Mouse (Mus musculus): ENCODE measurements around the gene Cpd. TPM values are rescaled to one million over a fixed set of nuclear protein-coding genes. Genes with fewer than 3 reads are reported as not detected.

The Cpd gene
- polyA plus RNA-seq, 1 experiment from 2014 or later, result 23.4 TPM

- H3K9ac ChIP-seq (ENCODE audit: low read length), result no peak overlapping the region
- H3K36me3 ChIP-seq (ENCODE audit: control insufficient read depth, insufficient read depth, low read length), result no peaks in the 10 kb centered on the region
- H3K4me2 ChIP-seq (ENCODE audit: low read length), result no peak overlapping the region
- no peak overlapping the region for H3K27ac ChIP-seq (replicated peaks in 1 of 2; ENCODE audit: control insufficient read depth in 1 of 2, insufficient read depth in 1 of 2, low read depth in 2 of 2, low read length in 2 of 2)
- H3K4me3 ChIP-seq (ENCODE audit: control insufficient read depth in 1 of 2, insufficient read depth in 1 of 2, low read depth in 1 of 2, low read length in 2 of 2), result no peak overlapping the region
- no peaks in the 10 kb centered on the region for H3K27me3 ChIP-seq (ENCODE audit: control insufficient read depth, insufficient read depth, low read length)
- H3K9me3 ChIP-seq (ENCODE audit: control insufficient read depth, low read length), result no peaks in the 10 kb centered on the region
- WGBS, result 69% methylated on average over 5 of the region's 5 CpGs
- no peak for ATAC-seq (ENCODE audit: insufficient number of reproducible peaks, insufficient read depth, low FRiP score, low read depth)
- peaks cover 8 to 23% of the 10 kb centered on the region in 2 experiments; a peak in 3 of 4 replicates for H3K4me1 ChIP-seq (ENCODE audit: control insufficient read depth in 2 of 2, insufficient read depth in 2 of 2, low read length in 2 of 2)
Measured at GRCm38 (mm10) chr11:76848081-76848480, 1.3 kb upstream of the Cpd start.

DNA sequence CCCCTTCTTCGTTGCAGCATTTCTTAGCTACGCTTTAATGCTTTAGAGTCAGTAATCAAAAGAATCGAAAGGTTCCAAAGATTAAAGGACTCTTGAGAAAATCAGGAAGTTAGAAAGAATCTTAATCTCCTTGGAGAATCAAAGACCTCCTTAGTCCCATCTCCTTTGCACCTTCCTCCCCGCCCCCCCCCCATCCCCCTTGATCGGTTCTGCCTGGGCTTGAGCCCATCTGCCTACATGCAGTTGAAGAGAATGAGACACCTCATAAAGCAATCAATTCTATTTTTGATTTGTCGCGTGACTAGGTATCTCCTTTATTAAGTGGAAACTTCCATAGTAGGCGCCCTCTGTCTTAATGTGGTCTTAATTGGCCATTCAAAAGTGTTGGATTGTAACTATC lies 536 bp upstream of the Cpd start:
- WGBS, result 16% methylated on average over 8 of the region's 8 CpGs
- Histone ChIP-seq H3K4me1 (ENCODE audit: control insufficient read depth in 2 of 2, insufficient read depth in 2 of 2, low read length in 2 of 2) (peaks cover 8 to 26% of the 10 kb centered on the region in 2 experiments; a peak in 3 of 4 replicates), H3K27me3 (ENCODE audit: control insufficient read depth, insufficient read depth, low read length) (no peaks in the 10 kb centered on the region), H3K9ac (ENCODE audit: low read length) (peak overlapping the region; percentile 92), H3K4me3 (ENCODE audit: control insufficient read depth in 1 of 2, insufficient read depth in 1 of 2, low read depth in 1 of 2, low read length in 2 of 2) (peak overlapping the region; percentile 90 to 98; a peak in 3 of 4 replicates), H3K27ac (replicated peaks in 1 of 2; ENCODE audit: control insufficient read depth in 1 of 2, insufficient read depth in 1 of 2, low read depth in 2 of 2, low read length in 2 of 2) (peak overlapping the region; percentile 47 to 92; a peak in 3 of 4 replicates), H3K4me2 (ENCODE audit: low read length) (peak overlapping the region; percentile 86), H3K9me3 (ENCODE audit: control insufficient read depth, low read length) (no peaks in the 10 kb centered on the region), H3K36me3 (ENCODE audit: control insufficient read depth, insufficient read depth, low read length) (no peaks in the 10 kb centered on the region)
- ATAC-seq (ENCODE audit: insufficient number of reproducible peaks, insufficient read depth, low FRiP score, low read depth), result no peak

DNA sequence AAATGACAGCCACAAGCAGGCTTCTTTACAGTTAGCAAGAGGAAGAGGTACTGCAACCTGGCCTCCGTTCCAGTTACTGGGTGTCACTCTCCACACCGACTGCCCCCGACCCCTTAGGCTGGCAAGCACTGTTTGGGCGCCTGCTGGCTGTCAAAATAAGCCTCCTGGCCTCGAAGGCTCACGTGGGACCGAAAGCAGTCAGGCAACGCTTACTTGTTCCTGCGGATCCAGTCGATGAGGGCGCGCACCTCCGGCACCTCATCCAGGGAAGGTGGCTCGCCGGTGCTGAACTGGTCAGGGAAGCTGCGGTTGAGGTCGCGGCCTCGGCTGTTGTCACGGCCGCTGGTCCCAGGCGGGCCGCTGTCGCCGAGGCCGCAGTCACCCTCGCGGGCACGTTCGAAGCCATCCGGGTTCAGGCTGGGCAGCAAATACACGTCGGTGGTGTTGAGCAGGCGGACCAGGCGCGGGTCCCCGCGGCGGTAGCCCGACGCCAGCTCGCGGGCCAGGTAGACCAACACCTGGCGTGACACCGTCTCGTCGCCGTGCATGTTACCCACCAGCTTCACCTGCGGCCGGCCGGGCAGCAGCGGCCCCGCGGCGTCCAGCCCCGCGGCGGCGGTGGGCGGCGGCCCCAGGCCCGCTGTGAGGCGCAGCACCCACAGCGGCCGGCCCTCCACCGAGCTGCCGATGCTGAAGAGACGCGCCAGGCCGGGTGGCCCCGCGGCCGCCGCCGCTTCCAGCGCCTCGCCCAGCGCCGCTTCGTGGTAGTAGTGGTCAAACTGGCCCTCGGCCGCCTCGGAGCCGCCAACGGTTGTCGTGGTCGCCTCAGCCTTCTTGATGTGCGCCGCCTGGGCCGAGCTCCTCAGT lies 574 bp downstream of the Cpd start:
- WGBS, result under 1% methylated on average over 81 of the region's 90 CpGs
- Histone ChIP-seq H3K36me3 (ENCODE audit: control insufficient read depth, insufficient read depth, low read length) (no peaks in the 10 kb centered on the region), H3K27me3 (ENCODE audit: control insufficient read depth, insufficient read depth, low read length) (no peaks in the 10 kb centered on the region), H3K4me1 (ENCODE audit: control insufficient read depth in 2 of 2, insufficient read depth in 2 of 2, low read length in 2 of 2) (peaks cover 8 to 36% of the 10 kb centered on the region in 2 experiments; a peak in 3 of 4 replicates), H3K4me2 (ENCODE audit: low read length) (peak overlapping the region; percentile 86), H3K4me3 (ENCODE audit: control insufficient read depth in 1 of 2, insufficient read depth in 1 of 2, low read depth in 1 of 2, low read length in 2 of 2) (peak overlapping the region; percentile 90 to 98), H3K9ac (ENCODE audit: low read length) (peak overlapping the region; percentile 92), H3K27ac (replicated peaks in 1 of 2; ENCODE audit: control insufficient read depth in 1 of 2, insufficient read depth in 1 of 2, low read depth in 2 of 2, low read length in 2 of 2) (peak overlapping the region; percentile 88 to 92), H3K9me3 (ENCODE audit: control insufficient read depth, low read length) (no peaks in the 10 kb centered on the region)
- no peak; the same call in 1 of the 2 replicates for ATAC-seq (ENCODE audit: insufficient number of reproducible peaks, insufficient read depth, low FRiP score, low read depth)

DNA sequence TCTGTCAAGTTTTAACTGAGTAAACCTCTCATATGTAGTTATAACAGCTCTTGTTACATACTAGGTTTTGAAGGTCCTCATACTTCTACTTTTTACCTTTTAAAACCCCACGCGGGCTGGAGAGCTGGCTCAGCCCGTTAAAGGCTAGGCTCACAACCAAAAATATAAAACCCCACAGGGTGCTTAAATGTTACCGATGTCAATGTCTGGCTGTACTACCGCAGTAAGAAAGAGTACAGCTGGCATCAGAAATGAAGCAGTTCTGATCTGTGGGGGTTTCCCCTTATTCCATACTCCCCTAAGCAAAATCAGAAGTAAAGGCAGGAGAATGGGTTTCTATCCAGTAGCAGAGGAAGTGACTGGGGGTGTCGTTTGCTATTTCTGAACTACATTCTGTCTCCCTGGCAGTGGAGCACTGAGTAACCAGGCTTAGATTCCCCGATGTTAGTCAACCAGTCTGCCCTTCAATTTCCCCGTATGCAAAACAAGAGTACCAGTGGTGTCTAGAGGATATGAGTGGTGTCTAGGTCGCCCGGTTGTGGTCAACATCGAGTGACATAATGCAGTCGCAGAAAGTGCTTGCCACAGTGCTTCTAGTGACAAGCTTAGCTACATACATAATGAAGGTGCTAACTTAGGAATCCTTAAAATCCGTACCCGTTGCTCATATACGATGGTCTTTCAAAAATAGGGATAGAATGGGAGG lies 1.4 kb downstream of the Cpd start:
- Histone ChIP-seq H3K9ac (ENCODE audit: low read length) (peak overlapping the region; percentile 92), H3K9me3 (ENCODE audit: control insufficient read depth, low read length) (no peaks in the 10 kb centered on the region), H3K4me2 (ENCODE audit: low read length) (peak overlapping the region; percentile 86), H3K4me1 (ENCODE audit: control insufficient read depth in 2 of 2, insufficient read depth in 2 of 2, low read length in 2 of 2) (peaks cover 8 to 36% of the 10 kb centered on the region in 2 experiments; a peak in 3 of 4 replicates), H3K36me3 (ENCODE audit: control insufficient read depth, insufficient read depth, low read length) (no peaks in the 10 kb centered on the region), H3K4me3 (ENCODE audit: control insufficient read depth in 1 of 2, insufficient read depth in 1 of 2, low read depth in 1 of 2, low read length in 2 of 2) (peak overlapping the region; percentile 90 to 98), H3K27ac (replicated peaks in 1 of 2; ENCODE audit: control insufficient read depth in 1 of 2, insufficient read depth in 1 of 2, low read depth in 2 of 2, low read length in 2 of 2) (no peak overlapping the region), H3K27me3 (ENCODE audit: control insufficient read depth, insufficient read depth, low read length) (no peaks in the 10 kb centered on the region)
- no peak for ATAC-seq (ENCODE audit: insufficient number of reproducible peaks, insufficient read depth, low FRiP score, low read depth)
- WGBS, result 18% methylated on average over 15 of the region's 15 CpGs

GRCm38 (mm10) chr11:76838573-76838972 lies 8.2 kb downstream of the Cpd start:
- Histone ChIP-seq H3K4me2 (ENCODE audit: low read length) (no peak overlapping the region), H3K4me1 (ENCODE audit: control insufficient read depth in 2 of 2, insufficient read depth in 2 of 2, low read length in 2 of 2) (peaks cover 4 to 29% of the 10 kb centered on the region in 2 experiments), H3K27ac (replicated peaks in 1 of 2; ENCODE audit: control insufficient read depth in 1 of 2, insufficient read depth in 1 of 2, low read depth in 2 of 2, low read length in 2 of 2) (no peak overlapping the region), H3K36me3 (ENCODE audit: control insufficient read depth, insufficient read depth, low read length) (peaks cover 13% of the 10 kb centered on the region), H3K9ac (ENCODE audit: low read length) (no peak overlapping the region), H3K27me3 (ENCODE audit: control insufficient read depth, insufficient read depth, low read length) (no peaks in the 10 kb centered on the region), H3K9me3 (ENCODE audit: control insufficient read depth, low read length) (no peaks in the 10 kb centered on the region), H3K4me3 (ENCODE audit: control insufficient read depth in 1 of 2, insufficient read depth in 1 of 2, low read depth in 1 of 2, low read length in 2 of 2) (no peak overlapping the region)
- ATAC-seq (ENCODE audit: insufficient number of reproducible peaks, insufficient read depth, low FRiP score, low read depth), result no peak
- WGBS, result 25% methylated on average over 4 of the region's 4 CpGs

GRCm38 (mm10) chr11:76836317-76836716 lies 10.5 kb downstream of the Cpd start:
- H3K4me2 ChIP-seq (ENCODE audit: low read length), result no peak overlapping the region
- no peak for ATAC-seq (ENCODE audit: insufficient number of reproducible peaks, insufficient read depth, low FRiP score, low read depth)
- no peak overlapping the region for H3K4me3 ChIP-seq (ENCODE audit: control insufficient read depth in 1 of 2, insufficient read depth in 1 of 2, low read depth in 1 of 2, low read length in 2 of 2)
- H3K27me3 ChIP-seq (ENCODE audit: control insufficient read depth, insufficient read depth, low read length), result no peaks in the 10 kb centered on the region
- H3K36me3 ChIP-seq (ENCODE audit: control insufficient read depth, insufficient read depth, low read length), result peaks cover 13% of the 10 kb centered on the region
- H3K27ac ChIP-seq (replicated peaks in 1 of 2; ENCODE audit: control insufficient read depth in 1 of 2, insufficient read depth in 1 of 2, low read depth in 2 of 2, low read length in 2 of 2), result peak overlapping the region in 1 of 2 experiments; percentile 73; a peak in 2 of 4 replicates
- 50% methylated on average over 6 of the region's 6 CpGs for WGBS
- H3K9ac ChIP-seq (ENCODE audit: low read length), result peak overlapping the region; percentile 22; the same call in 1 of the 2 replicates
- H3K4me1 ChIP-seq (ENCODE audit: control insufficient read depth in 2 of 2, insufficient read depth in 2 of 2, low read length in 2 of 2), result peaks cover 3 to 16% of the 10 kb centered on the region in 2 experiments
- H3K9me3 ChIP-seq (ENCODE audit: control insufficient read depth, low read length), result no peaks in the 10 kb centered on the region

GRCm38 (mm10) chr11:76835868-76836267 lies 10.9 kb downstream of the Cpd start:
- Histone ChIP-seq H3K4me1 (ENCODE audit: control insufficient read depth in 2 of 2, insufficient read depth in 2 of 2, low read length in 2 of 2) (peaks cover 3 to 16% of the 10 kb centered on the region in 2 experiments), H3K36me3 (ENCODE audit: control insufficient read depth, insufficient read depth, low read length) (peaks cover 13% of the 10 kb centered on the region), H3K4me2 (ENCODE audit: low read length) (no peak overlapping the region), H3K9ac (ENCODE audit: low read length) (no peak overlapping the region), H3K9me3 (ENCODE audit: control insufficient read depth, low read length) (no peaks in the 10 kb centered on the region), H3K4me3 (ENCODE audit: control insufficient read depth in 1 of 2, insufficient read depth in 1 of 2, low read depth in 1 of 2, low read length in 2 of 2) (no peak overlapping the region), H3K27ac (replicated peaks in 1 of 2; ENCODE audit: control insufficient read depth in 1 of 2, insufficient read depth in 1 of 2, low read depth in 2 of 2, low read length in 2 of 2) (peak overlapping the region; percentile 46 to 73; a peak in 3 of 4 replicates), H3K27me3 (ENCODE audit: control insufficient read depth, insufficient read depth, low read length) (no peaks in the 10 kb centered on the region)
- WGBS, result 37% methylated on average over 5 of the region's 5 CpGs
- no peak for ATAC-seq (ENCODE audit: insufficient number of reproducible peaks, insufficient read depth, low FRiP score, low read depth)

All from heart, embryonic 14.5 days (tissue).